Mouse (Mus musculus): ENCODE measurements around the gene Mrvi1.

DNA sequence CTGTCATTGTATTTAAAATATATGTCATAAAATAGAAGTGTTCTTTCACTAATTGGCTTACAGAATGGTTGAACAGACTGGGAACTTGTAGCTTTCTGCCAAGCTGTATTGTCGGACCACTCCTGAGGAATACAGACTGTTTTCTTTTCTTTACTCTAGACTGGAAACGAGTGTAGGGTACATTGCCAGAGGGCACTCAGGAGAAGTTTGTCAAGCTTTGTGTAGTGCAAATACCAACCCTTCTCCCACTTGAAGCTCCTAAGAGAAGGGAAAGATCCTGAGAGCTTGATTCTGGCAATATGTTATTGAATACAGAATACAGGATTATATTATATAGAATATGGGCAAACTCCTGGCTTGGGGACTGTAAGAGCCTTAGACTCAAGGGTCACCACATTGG, 48.3 kb downstream of the Mrvi1 start:
- TF ChIP-seq POLR2A (IDR thresholded peaks at IDR 0.05; ENCODE audit: insufficient read depth, low read depth, low read length) (no peak), CTCF (IDR thresholded peaks at IDR 0.05; ENCODE audit: insufficient read depth, low read depth, low read length) (no peak)

Measured in olfactory bulb, adult 2 months (tissue).